Mouse (Mus musculus): ENCODE measurements around the gene Smyd2.

Smyd2 gene

GRCm38 (mm10) chr1:189867497-189867896 lies 54.7 kb downstream of the Smyd2 start:
- Histone ChIP-seq H3K9me3 (ENCODE audit: low read length) (no peaks in the 10 kb centered on the region), H3K27me3 (ENCODE audit: insufficient read depth, low read length) (0 out of 2 replicates have a peak, but pooled peaks cover 5% of the 10 kb centered on the region), H3K36me3 (ENCODE audit: insufficient read depth, low read length) (no peaks in the 10 kb centered on the region), H3K4me3 (replicated peaks; ENCODE audit: low read length) (no peak overlapping the region), H3K4me1 (replicated peaks; ENCODE audit: low read depth, low read length) (peaks cover 36% of the 10 kb centered on the region)
- no peak for TF ChIP-seq NANOG (IDR thresholded peaks at IDR 0.05; ENCODE audit: borderline replicate concordance, low read length)
- TF ChIP-seq POU5F1 (IDR thresholded peaks at IDR 0.05; ENCODE audit: borderline replicate concordance, low read length), result no peak

- Histone ChIP-seq H3K27me3 (ENCODE audit: insufficient read depth, low read length) (0 out of 2 replicates have a peak, but pooled peaks cover 5% of the 10 kb centered on the region), H3K9me3 (ENCODE audit: low read length) (no peaks in the 10 kb centered on the region), H3K4me3 (replicated peaks; ENCODE audit: low read length) (no peak overlapping the region), H3K4me1 (replicated peaks; ENCODE audit: low read depth, low read length) (peaks cover 36% of the 10 kb centered on the region), H3K36me3 (ENCODE audit: insufficient read depth, low read length) (no peaks in the 10 kb centered on the region)
- TF ChIP-seq POU5F1 (IDR thresholded peaks at IDR 0.05; ENCODE audit: borderline replicate concordance, low read length) (no peak), NANOG (IDR thresholded peaks at IDR 0.05; ENCODE audit: borderline replicate concordance, low read length) (no peak), CTCF (conservative IDR thresholded peaks at IDR 0.05; ENCODE audit: low read length) (no peak)
Measured at GRCm38 (mm10) chr1:189867034-189867433, 55.1 kb downstream of the Smyd2 start.

GRCm38 (mm10) chr1:189866621-189867020 lies 55.5 kb downstream of the Smyd2 start:
- no peak for TF ChIP-seq CTCF (conservative IDR thresholded peaks at IDR 0.05; ENCODE audit: low read length)
- TF ChIP-seq NANOG (IDR thresholded peaks at IDR 0.05; ENCODE audit: borderline replicate concordance, low read length), result no peak
- TF ChIP-seq POU5F1 (IDR thresholded peaks at IDR 0.05; ENCODE audit: borderline replicate concordance, low read length), result no peak
- H3K9me3 ChIP-seq (ENCODE audit: low read length), result no peaks in the 10 kb centered on the region
- H3K4me3 ChIP-seq (replicated peaks; ENCODE audit: low read length), result no peak overlapping the region
- H3K27me3 ChIP-seq (ENCODE audit: insufficient read depth, low read length), result 0 out of 2 replicates have a peak, but pooled peaks cover 3% of the 10 kb centered on the region
- peaks cover 36% of the 10 kb centered on the region for H3K4me1 ChIP-seq (replicated peaks; ENCODE audit: low read depth, low read length)
- no peaks in the 10 kb centered on the region for H3K36me3 ChIP-seq (ENCODE audit: insufficient read depth, low read length)

- Histone ChIP-seq H3K9me3 (ENCODE audit: low read length) (no peaks in the 10 kb centered on the region), H3K36me3 (ENCODE audit: insufficient read depth, low read length) (no peaks in the 10 kb centered on the region), H3K27me3 (ENCODE audit: insufficient read depth, low read length) (no peaks in the 10 kb centered on the region), H3K4me1 (replicated peaks; ENCODE audit: low read depth, low read length) (peaks cover 28% of the 10 kb centered on the region), H3K4me3 (replicated peaks; ENCODE audit: low read length) (no peak overlapping the region)
- TF ChIP-seq CTCF (conservative IDR thresholded peaks at IDR 0.05; ENCODE audit: low read length) (no peak), POU5F1 (IDR thresholded peaks at IDR 0.05; ENCODE audit: borderline replicate concordance, low read length) (no peak), NANOG (IDR thresholded peaks at IDR 0.05; ENCODE audit: borderline replicate concordance, low read length) (no peak)
Measured at GRCm38 (mm10) chr1:189864846-189865560, 57.2 kb downstream of the Smyd2 start.

- Histone ChIP-seq H3K9me3 (ENCODE audit: low read length) (no peaks in the 10 kb centered on the region), H3K4me1 (replicated peaks; ENCODE audit: low read depth, low read length) (peaks cover 22% of the 10 kb centered on the region), H3K27me3 (ENCODE audit: insufficient read depth, low read length) (no peaks in the 10 kb centered on the region), H3K36me3 (ENCODE audit: insufficient read depth, low read length) (no peaks in the 10 kb centered on the region), H3K4me3 (replicated peaks; ENCODE audit: low read length) (no peak overlapping the region)
- TF ChIP-seq NANOG (IDR thresholded peaks at IDR 0.05; ENCODE audit: borderline replicate concordance, low read length) (no peak), CTCF (conservative IDR thresholded peaks at IDR 0.05; ENCODE audit: low read length) (no peak), POU5F1 (IDR thresholded peaks at IDR 0.05; ENCODE audit: borderline replicate concordance, low read length) (no peak)
Measured at GRCm38 (mm10) chr1:189864301-189864700, 57.9 kb downstream of the Smyd2 start.

GRCm38 (mm10) chr1:189863727-189864126 lies 58.4 kb downstream of the Smyd2 start:
- peaks cover 19% of the 10 kb centered on the region for H3K4me1 ChIP-seq (replicated peaks; ENCODE audit: low read depth, low read length)
- H3K9me3 ChIP-seq (ENCODE audit: low read length), result no peaks in the 10 kb centered on the region
- H3K36me3 ChIP-seq (ENCODE audit: insufficient read depth, low read length), result no peaks in the 10 kb centered on the region
- TF ChIP-seq NANOG (IDR thresholded peaks at IDR 0.05; ENCODE audit: borderline replicate concordance, low read length) (no peak), POU5F1 (IDR thresholded peaks at IDR 0.05; ENCODE audit: borderline replicate concordance, low read length) (no peak), CTCF (conservative IDR thresholded peaks at IDR 0.05; ENCODE audit: low read length) (no peak)
- no peaks in the 10 kb centered on the region for H3K27me3 ChIP-seq (ENCODE audit: insufficient read depth, low read length)
- no peak overlapping the region for H3K4me3 ChIP-seq (replicated peaks; ENCODE audit: low read length)

GRCm38 (mm10) chr1:189860942-189861315 lies 61.2 kb downstream of the Smyd2 start:
- TF ChIP-seq CTCF (conservative IDR thresholded peaks at IDR 0.05; ENCODE audit: low read length) (no peak), NANOG (IDR thresholded peaks at IDR 0.05; ENCODE audit: borderline replicate concordance, low read length) (no peak), POU5F1 (IDR thresholded peaks at IDR 0.05; ENCODE audit: borderline replicate concordance, low read length) (no peak)
- Histone ChIP-seq H3K9me3 (ENCODE audit: low read length) (no peaks in the 10 kb centered on the region), H3K4me1 (replicated peaks; ENCODE audit: low read depth, low read length) (peaks cover 17% of the 10 kb centered on the region), H3K4me3 (replicated peaks; ENCODE audit: low read length) (no peak overlapping the region), H3K36me3 (ENCODE audit: insufficient read depth, low read length) (no peaks in the 10 kb centered on the region), H3K27me3 (ENCODE audit: insufficient read depth, low read length) (peaks cover 9% of the 10 kb centered on the region; the same call in 1 of the 2 replicates)

- TF ChIP-seq CTCF (conservative IDR thresholded peaks at IDR 0.05; ENCODE audit: low read length) (no peak), NANOG (IDR thresholded peaks at IDR 0.05; ENCODE audit: borderline replicate concordance, low read length) (no peak), POU5F1 (IDR thresholded peaks at IDR 0.05; ENCODE audit: borderline replicate concordance, low read length) (no peak)
- H3K36me3 ChIP-seq (ENCODE audit: insufficient read depth, low read length), result no peaks in the 10 kb centered on the region
- peaks cover 9% of the 10 kb centered on the region; the same call in 1 of the 2 replicates for H3K27me3 ChIP-seq (ENCODE audit: insufficient read depth, low read length)
- H3K4me1 ChIP-seq (replicated peaks; ENCODE audit: low read depth, low read length), result peaks cover 17% of the 10 kb centered on the region
- H3K9me3 ChIP-seq (ENCODE audit: low read length), result no peaks in the 10 kb centered on the region
- no peak overlapping the region for H3K4me3 ChIP-seq (replicated peaks; ENCODE audit: low read length)
Measured at GRCm38 (mm10) chr1:189860112-189860941, 61.8 kb downstream of the Smyd2 start.
